Mouse (Mus musculus) layer of hippocampus, postnatal 25 days (tissue): ENCODE data around the gene Stambp. TPM values are rescaled to one million over a fixed set of nuclear protein-coding genes. Genes with fewer than 3 reads are reported as not detected.
A peak's percentile ranks its signal among the peaks of the same experiment; 100 is the strongest.
"Not testable (repeated sequence)": the region's sequence is repeated elsewhere in the genome, so short reads cannot be mapped to it uniquely, and the experiment has no call there.

ENCODE experiments used
- DNase-seq, 2 experiments: peaks; one replicate each; pipeline ENCODE4 v3.0.0; 2022; ENCODE audit warnings: mixed read lengths in 2 of 2, low spot score in 1 of 2; ENCODE audit errors: extremely low spot score in 1 of 2
- total RNA-seq, 2 experiments: library from RNA; stranded (reverse); gene quantifications; 2 replicates each; pipeline ENCODE4 v1.2.3; 2021

Gene Stambp
- total RNA-seq, result 10 to 100 TPM; 34.3 to 35.6 TPM

DNA sequence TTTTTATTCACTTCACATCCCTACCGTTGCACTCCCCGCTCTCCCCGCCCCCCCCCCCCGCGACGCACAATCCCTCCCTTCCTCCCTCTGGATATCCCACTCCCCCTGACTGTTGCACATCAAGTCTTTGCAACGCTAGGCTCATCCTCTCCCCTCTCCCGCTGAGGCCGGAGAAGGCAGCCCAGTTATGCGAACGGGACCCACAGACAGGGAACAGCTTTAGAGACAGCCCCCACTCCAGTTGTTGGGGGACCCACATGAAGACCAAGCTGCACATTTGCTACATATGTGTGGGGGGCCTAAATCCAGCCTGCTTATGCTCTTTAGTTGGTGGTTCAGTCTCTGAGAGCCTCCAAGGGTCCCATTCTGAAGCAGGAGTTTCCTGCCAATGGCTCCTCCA is at the start of gene Stambp:
Stambp (minus strand) TSS at position 59 of the 400 bp plus-strand sequence.
- no peak for DNase-seq

DNA sequence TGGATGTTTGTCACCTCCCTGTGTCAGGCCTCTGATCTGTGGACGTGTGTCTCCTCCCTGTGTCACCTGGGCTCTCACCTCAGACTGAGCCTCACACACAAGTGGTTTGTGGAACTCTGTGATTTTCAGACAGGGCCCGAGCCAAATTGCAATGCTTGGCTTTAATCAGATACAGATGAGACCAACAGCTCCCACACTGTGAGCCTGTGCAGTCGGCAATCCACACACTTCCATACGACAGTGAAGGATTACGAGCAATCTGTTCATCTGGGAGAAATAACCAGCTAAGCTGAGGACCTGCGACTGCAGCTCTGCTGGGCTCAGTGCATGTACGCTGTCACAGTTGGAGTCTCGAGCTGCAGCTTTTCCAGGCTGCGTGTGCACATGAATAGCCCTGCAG is 47.4 kb upstream of the Stambp start:
- no peak for DNase-seq

DNA sequence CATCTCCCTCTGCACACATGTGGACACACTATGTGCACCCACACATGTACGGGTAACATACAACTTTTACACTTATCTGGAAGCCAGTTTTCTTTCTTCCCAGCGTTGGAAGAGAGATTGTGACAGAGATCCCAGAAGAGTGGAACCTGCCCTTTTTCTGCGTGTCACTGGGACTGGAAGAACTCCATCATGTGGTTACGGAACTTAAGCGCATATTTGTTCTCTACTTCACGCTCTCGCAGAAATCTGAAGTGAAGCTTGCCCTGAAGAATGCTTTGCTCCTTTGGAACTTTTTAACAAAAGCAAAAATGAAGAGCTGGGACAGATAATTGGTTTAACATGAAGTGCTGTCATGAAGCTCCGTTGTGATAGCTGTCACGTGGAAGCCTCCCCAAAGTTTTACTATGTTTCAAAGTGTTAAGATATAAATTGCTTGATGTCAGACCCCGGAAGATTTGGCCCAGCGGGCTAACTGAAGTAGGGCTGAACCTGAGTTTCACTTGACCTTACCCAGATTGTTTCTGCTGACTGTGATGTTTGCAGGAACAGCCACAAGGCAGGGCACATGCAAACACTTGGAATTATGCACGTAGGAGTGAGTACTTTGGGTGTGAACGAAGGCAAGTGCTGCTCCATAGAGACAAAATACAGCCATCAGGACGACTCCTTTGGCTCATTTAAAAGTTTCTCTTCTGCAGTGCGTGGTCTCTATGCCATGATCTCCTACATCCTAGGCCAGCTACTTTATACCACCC is 45.2 kb upstream of the Stambp start:
- no peak for DNase-seq

DNA sequence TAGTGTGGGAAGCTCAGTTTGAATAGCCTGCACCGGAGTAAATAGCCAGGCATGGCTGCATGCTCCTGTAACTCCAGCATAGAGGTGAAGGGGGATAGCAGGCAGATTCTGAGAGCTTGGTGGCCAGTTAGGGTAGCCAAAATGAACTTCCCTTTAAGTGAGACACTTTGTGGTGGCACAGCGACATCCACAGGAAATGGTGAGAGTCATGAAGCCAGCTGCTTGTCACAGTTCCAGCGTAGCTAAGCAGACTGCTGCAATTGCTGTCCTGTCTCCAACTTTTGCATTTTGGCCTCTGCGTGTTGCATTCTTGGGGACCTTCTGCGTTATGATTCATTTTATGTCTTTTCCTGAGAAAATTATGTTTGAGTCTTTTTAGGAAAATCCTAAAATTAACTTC is 44.0 kb upstream of the Stambp start:
- peak in 1 of 2 experiments; percentile 31 for DNase-seq

DNA sequence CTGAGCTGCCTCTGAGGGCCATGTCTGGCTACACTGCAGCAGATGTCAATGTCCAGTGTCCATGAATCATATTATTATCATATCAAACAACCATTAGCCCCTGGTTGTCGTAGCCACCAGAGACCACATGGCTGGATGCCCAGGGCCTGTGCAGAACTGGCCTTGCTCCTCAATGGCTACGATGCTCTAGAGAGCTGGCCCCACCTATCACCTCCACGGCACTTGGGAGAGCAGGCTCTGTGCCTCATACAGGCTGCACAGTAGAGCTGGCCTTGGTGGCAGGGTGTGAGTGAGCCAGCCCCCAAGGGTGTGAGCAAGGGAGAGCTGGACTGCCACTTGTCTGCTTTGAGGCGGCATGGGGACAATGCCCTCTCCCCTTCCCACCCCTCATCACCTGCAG is 41.9 kb upstream of the Stambp start:
- no peak for DNase-seq

DNA sequence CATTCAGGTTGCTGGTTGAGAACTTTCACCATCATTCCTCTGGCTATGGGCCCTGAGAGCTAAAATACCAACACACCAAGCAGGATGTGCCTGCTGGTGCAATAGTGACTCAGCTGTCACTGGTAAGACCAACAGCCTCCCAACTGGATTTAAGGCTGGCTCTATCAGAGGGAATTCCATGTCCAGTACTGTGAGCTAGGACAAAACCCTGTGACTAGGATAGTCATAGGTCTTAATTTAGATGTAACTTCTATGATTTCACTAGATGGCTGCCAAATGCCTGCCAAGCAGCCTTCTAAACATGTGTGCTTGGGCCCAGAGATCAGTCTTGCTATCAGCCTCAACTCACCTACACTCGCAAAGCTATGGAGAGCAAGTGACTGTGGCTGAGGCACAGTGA is 40.4 kb upstream of the Stambp start:
- no peak for DNase-seq

DNA sequence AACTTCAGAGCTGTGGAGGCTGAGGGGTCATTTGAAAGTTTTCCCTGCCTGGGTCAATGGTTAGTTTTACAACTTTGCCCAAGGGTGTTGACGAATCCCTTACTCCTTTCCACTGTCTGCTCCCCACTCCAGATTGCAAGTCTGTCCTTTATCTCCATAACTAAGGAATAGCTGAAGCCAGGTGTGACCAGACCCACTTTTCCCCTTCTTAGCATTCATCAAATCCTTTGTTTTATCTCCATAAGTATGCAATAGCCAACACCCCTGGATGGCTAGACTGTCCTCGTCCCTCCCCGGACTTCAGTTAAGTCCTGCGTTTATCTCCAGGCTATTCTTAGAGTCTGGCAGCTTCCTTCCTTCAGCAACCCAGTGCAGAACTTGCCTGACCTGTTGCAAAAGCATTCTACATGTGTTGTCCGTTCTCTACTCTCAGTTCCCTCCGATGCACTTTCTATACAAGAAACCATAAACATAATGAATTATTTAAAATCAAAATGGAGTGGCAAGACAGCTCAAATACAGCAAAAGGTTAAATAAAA is 27.2 kb upstream of the Stambp start:
- DNase-seq, result no peak

DNA sequence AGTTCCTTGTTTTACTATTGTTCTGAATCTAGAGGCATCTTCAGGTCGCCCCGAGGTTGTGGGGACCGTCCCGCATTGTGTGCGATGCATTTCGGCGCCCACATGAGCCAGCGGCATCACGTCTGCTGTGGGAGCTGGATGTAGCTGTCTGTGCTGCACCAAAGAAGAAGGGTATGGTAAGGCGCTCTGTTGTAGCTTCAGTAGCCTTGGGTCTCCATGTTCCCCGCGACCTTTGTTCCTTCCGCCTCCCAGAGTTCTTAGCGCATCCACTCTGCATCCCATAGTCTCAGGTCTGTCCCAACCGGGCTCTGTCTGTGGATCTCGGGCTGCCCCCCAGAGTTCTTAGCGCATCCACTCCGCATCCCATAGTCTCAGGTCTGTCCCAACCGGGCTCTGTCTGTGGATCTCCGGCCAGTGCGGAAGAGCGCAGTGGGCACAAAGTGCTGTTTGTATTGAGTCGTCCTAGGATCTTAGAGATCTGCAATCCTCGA is 26.6 kb upstream of the Stambp start:
- DNase-seq, result no peak

DNA sequence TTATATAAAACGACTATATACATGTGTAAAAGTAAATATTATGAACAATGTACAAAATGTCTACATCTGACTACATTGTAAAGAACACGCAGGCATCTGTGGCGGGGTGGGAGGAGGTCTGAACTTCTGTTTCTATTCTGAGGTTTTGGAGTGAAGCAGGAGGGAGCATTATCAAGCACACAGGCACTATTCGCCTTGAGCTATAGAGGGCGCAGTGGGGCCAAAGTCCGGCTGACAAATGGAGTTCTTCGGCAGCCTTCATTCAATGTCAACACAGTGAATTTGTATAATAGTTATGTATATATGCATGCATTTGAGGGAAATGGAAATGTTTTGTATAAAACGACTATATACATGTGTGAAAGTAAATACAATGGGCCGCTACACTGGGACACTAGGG is 26.1 kb upstream of the Stambp start:
- DNase-seq, result peak in 1 of 2 experiments; percentile 54

DNA sequence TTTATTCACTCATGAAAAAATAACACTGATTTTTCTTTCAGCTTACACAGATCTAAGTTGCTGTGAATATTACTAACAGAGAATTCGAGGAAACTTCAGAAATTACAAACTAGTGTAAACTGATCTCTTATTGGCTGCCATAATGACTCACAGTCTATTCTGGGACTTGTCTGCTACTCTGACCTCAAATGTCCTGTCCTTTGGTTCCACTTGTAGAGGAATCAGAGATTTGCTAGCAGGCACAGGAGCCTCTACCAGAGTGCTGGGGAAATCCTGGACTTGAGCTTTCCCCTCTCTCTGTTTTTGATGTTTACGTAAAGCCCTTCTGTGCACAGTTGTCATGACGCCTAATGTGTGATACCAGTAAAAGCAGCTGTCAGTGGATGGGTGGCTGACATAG is 25.5 kb upstream of the Stambp start:
- DNase-seq, result no peak

DNA sequence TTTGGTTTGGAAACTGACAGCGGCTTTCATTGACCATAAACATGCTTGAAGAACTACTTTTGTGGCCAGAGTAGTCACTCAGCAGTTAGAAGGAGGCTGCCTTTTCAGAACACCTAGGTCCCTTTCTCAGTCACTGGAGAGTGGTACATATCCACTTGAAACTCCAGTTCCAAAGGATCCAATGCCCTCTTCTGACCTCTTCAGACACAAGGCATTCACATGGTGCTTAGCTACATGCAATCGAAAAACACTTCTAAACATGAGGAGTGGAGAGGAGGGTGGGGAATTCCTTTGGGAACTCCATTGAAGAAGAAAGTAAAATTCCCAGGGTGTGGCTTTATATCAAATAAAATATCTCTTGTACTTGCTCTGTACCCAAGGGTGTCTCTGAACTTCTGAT is 22.5 kb upstream of the Stambp start:
- DNase-seq, result no peak

DNA sequence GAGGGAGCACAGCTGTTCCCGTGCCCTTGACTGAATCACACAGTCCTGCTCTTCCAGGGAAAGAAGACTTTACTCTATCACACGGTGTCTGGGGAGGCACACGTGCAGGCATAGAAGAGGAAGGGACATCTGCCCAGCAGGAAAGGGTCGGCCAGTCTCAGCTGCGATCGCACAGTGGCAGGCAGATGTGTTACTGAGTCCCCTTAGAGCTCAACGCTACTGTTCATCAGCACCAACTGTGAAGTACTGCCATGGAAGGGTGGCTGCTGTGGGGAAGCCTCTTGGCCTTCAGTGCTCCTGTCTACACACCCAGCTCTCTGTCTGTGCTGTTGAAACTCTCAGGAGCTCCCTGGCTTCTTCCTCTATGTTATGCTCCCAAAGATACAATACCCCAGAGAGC is 21.4 kb upstream of the Stambp start:
- DNase-seq, result no peak

DNA sequence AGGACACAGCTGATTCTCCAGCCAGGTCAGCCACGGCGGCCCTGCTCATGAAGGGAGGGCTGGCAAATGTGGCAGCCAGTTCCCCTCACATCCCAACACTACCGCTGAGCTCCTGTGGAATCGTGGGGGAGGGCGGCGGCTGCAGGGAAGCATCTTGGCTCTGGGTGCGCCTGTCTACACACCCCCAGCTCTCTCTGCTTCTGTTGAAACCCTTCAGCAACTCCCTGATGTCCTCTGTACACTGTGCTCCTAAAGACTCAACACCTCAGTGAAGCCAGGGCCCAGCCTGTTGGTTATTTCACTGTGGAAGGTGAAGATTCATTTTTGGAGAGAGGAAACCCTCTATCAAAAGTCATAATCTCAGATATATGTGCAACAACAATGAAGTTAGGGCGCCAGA is 19.5 kb upstream of the Stambp start:
- no peak for DNase-seq

DNA sequence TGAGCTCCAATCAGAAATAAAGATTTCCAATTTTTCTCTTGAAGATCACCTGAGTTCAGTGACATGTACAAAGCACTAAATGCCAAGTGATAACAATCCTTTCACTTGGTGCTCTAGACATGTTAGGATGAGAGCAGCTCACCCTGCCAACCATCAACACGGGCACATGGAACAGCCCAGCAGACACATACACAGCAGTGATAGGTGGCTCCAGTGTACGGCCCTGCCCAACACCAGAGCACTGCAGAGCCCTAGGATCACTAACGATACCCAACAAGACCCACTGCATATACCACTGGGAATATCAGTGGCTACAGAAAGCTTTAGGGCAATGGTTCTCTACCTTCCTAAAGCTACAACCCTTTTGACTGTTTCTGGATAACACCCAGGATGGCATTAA is 17.8 kb upstream of the Stambp start:
- DNase-seq, result no peak

DNA sequence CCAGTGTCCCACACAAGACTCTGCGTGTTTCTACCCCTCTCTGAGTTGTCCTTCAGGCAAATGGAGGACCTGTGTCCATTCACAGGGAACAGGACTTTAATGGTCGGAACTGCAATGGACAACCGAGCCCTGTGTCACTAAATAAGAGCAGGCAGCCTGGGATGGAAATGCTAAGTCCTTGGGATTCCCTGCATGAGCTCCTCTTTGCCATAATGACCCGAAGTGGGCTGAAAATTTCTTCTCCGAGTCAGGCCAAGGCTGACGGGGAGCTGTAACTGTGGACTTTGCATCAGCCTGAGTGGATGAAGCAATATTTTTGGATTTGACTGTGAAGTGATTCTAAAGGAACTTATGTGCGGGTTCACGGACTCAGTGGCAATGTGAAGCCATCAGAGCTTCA is 14.7 kb upstream of the Stambp start:
- not testable (repeated sequence) for DNase-seq

DNA sequence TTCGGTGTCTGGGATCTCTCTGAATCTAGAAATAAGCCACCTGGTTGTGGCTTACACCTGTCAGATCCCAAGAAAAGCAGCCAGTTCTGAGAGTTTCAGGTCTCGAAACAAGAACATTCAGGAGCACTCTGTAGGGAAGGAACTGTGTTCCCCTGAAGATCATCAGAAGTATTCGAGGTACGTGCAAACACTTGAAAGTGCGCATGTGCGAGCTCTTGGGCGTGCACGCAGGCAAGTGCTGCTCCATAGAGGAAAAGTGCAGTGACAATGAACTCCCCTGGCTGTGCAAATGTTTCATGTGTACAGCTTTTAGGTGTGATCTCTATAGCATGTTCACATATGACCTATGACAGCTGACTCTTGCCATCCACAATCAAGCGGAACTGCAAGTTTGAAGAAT is 12.8 kb upstream of the Stambp start:
- not testable (repeated sequence) for DNase-seq

DNA sequence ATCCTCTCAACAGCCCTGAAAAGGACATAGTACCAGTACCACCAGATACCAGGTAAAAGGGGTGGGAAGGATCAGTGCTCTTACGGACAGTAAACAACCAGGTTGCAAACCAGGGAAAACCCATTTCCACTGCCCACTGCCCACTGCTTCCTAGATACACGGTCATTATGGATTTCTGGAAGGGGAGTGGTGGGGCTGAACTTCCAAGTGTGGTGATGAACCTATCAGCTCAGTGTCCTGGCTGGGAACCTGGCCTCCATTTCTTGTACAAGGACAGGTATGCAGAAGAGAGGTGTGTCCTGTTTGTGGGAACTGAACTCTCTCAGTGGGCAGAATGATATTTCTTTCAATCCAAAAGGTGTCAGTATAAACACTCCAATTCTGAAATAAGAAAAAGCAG is 11.1 kb upstream of the Stambp start:
- DNase-seq, result no peak

DNA sequence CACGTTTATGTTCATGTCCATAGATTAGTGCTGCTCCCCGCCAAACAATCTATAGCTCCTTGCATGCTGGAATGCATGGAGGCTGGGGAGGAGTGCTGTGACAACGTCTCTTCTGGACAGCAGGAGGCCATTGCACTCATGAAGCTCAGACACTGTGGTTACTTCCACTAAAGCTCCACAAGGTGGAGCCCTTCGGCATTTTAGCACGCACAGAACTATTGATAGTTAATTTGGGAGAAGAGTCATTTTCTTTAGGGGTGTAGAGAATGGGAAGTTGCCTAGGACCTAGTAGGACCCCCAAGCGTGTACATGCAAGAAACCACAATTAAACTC is 10.4 kb upstream of the Stambp start:
- peak; percentile 19 to 33 for DNase-seq

DNA sequence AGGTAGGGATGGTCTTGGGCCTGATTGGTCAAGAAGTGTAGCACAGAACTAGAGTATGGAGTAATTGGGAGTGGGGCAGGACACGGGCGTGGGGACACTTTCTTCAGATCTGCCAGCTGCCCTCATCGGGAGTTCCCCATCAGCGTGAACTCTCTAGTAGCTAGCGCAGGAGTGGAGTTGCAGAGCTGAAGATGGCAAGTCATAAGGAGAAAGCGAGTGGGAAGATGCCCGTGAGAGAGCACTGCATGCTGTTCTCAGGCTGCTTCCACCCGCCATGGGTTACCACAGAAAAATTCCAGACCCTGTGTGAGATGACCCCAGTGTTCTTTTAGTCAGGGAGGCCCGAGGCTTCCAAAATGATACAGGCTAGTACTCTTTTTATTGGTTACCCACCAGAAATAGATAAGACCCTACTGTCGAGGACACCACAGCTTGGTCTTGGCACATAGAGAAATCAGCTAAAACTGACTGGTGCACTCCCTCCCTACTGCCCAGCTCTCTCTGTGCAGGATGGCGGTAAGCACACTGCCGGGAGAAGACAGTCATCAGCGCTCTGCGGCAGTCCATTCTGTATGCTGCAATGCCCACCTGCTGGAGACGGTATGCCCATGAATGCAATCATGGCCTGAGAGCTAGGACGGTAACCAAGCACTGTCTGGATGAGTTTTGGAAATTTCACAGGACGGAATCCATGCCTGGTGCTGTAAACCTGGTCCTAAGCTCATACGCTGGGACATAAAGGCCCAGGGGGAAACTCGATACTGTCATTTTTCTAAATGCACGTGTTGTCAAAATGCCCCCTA is 9.8 kb upstream of the Stambp start:
- no peak for DNase-seq

DNA sequence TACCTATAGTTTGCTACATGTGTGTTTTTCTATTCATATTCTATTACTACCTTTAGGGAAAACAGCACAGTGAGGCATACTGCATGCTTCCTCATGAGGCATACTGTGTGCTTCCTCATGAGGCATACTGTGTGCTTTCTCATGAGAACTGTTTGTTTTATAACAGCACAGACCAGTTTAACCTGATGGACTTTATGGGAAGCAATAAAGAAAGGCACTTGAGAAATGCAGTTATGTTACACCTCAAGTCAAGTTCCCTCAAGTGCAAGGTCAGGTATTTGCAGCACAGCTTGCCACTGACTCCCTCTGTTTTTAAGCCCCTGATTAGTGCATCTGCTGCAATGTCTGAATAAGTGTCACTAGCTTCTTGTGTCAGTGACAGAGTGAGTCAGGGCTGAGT is 5.0 kb upstream of the Stambp start:
- DNase-seq, result no peak

DNA sequence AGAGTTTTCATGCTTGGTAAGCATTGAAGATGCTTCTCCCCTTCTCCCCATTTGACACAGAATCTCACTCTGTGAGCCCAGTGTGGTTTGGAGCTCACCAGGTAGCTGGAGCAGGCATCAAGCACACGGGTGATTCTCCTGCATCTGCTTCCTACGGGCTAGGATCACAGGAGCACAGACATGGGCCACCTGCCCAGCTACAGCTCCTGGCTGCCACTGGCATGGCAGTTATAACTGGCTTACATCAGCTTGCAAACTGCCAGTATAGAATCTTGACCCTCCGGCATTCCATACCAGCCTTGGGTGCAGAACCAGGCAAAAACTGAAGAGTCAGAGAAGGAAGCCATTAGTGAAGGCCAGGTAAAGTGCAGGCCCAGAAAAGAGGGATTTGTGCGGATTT is 3.1 kb upstream of the Stambp start:
- no peak for DNase-seq
